Mouse (Mus musculus): ENCODE measurements at regions not wholly inside any gene's neighbourhood (a gene's known extent, or its start where the extent isn't known, plus 50 kb on each side); places are given as distances from the start of the nearest gene placed in this dataset.

DNA sequence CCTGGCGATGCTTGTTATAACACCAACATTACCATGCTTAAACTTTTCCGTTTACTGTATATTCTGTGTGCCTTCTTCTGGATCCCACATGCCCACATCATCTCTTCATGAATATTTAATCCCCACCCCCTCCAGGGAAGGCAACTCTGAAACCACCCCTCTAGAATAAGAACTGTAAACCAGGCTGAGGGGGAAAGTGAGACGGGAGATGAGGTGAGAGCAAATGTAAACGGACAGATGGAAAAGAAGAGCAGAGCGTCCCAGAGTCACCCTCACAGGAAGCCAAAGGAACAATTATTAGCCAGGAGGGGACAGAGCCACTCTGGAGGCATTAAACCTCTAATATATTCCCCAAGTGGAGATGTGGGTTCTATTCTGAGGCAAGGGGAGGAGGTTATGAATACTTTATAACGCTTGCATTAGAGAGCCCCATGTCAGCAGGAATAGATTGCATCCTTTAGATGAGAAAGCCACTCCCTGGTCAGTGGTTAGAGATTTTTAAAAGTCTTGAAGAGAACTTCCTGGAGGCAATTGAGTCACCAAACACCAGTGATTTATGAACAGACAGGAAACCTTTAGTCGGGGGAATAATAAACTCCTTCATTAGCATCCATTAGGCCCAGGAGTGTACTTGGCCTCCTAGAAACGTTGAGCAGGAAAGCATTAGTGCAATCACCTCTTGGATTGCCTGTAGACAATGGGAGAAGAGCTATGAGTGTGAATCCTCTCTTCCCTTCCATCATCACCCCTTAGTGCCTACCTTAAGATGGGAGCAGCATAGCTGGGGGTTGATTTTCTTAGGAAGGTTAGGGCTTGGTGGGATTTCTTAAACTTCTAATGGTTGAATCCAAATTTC lies 220.1 kb downstream of the Elavl2 start:
- DNase-seq (ENCODE audit: low spot score), result no peak
- H3K9me3 ChIP-seq, result no peaks in the 10 kb centered on the region
- H3K4me1 ChIP-seq, result no peaks in the 10 kb centered on the region
- no peaks in the 10 kb centered on the region for H3K27me3 ChIP-seq (replicated peaks; ENCODE audit: low read depth, poor library complexity, severe bottlenecking)
- WGBS, result 76% methylated on average over 8 of the region's 8 CpGs
- no peak overlapping the region for H3K4me3 ChIP-seq
- no peak overlapping the region for H3K27ac ChIP-seq (replicated peaks)
- H3K36me3 ChIP-seq (replicated peaks), result no peaks in the 10 kb centered on the region

GRCm38 (mm10) chr4:91164280-91165121 lies 236.1 kb downstream of the Elavl2 start:
- Histone ChIP-seq H3K9me3 (no peaks in the 10 kb centered on the region), H3K36me3 (replicated peaks) (no peaks in the 10 kb centered on the region), H3K27me3 (replicated peaks; ENCODE audit: low read depth, poor library complexity, severe bottlenecking) (no peaks in the 10 kb centered on the region), H3K27ac (replicated peaks) (no peak overlapping the region), H3K4me1 (no peaks in the 10 kb centered on the region), H3K4me3 (no peak overlapping the region)
- WGBS, result 77% methylated on average over 11 of the region's 11 CpGs
- DNase-seq (ENCODE audit: low spot score), result no peak

GRCm38 (mm10) chr4:91157047-91157446 lies 243.5 kb downstream of the Elavl2 start:
- no peaks in the 10 kb centered on the region for H3K4me1 ChIP-seq
- no peak overlapping the region for H3K4me3 ChIP-seq
- no peak for DNase-seq (ENCODE audit: low spot score)
- no peaks in the 10 kb centered on the region for H3K36me3 ChIP-seq (replicated peaks)
- 74% methylated on average over 7 of the region's 7 CpGs for WGBS
- peak overlapping the region; percentile 30; the same call in 1 of the 2 replicates for H3K27ac ChIP-seq (replicated peaks)
- no peaks in the 10 kb centered on the region for H3K9me3 ChIP-seq
- no peaks in the 10 kb centered on the region for H3K27me3 ChIP-seq (replicated peaks; ENCODE audit: low read depth, poor library complexity, severe bottlenecking)

DNA sequence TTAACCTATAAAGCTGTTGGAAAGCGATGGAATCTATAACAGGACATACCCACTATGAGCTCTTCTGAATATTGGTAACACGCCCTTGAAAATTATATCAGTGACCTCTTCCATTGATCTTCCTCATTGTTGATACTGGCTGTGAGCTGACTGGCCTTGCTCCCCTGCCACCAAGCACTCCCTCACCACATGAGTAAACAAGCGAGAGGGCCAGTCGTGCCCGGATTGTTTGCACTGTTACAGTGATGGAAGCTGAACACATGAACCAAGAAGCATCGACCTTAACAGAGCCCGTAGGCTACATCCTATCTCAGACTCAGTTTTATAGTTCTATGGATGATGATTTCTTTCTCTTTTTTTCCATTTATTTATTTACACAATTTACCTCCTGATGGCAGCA lies 255.9 kb downstream of the Elavl2 start:
- Histone ChIP-seq H3K36me3 (replicated peaks) (no peaks in the 10 kb centered on the region), H3K4me3 (no peak overlapping the region), H3K27ac (replicated peaks) (no peak overlapping the region), H3K4me1 (no peaks in the 10 kb centered on the region), H3K27me3 (replicated peaks; ENCODE audit: low read depth, poor library complexity, severe bottlenecking) (no peaks in the 10 kb centered on the region), H3K9me3 (no peaks in the 10 kb centered on the region)
- WGBS, result 78% methylated on average over 7 of the region's 7 CpGs
- no peak for DNase-seq (ENCODE audit: low spot score)

- Histone ChIP-seq H3K27ac (replicated peaks) (no peak overlapping the region), H3K27me3 (replicated peaks; ENCODE audit: low read depth, poor library complexity, severe bottlenecking) (no peaks in the 10 kb centered on the region), H3K4me1 (no peaks in the 10 kb centered on the region), H3K36me3 (replicated peaks) (no peaks in the 10 kb centered on the region), H3K4me3 (no peak overlapping the region), H3K9me3 (no peaks in the 10 kb centered on the region)
- no peak for DNase-seq (ENCODE audit: low spot score)
- WGBS, result 83% methylated on average over 5 of the region's 5 CpGs
These were observed 256.7 kb downstream of the Elavl2 start for GRCm38 (mm10) chr4:91143906-91144305.

DNA sequence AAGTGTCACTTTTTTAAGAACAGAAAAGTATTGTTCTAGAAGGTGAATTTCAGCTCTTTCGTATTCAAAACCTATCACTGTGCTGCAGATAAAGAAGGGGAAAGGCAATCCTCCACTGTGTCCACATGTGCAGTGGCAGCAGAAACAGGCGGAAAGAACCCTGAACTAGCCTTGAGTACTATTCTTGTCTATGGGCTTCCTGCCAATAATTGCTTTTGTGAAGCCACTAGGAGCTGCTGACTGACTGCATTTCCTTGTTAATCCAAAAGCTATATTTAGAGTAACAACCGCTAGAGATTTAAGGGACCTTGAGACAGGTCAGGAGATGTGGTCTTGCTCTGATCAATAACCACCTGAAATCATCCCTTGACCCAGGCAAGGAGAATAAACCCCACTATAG lies 265.3 kb downstream of the Elavl2 start:
- Histone ChIP-seq H3K4me1 (no peaks in the 10 kb centered on the region), H3K27ac (replicated peaks) (no peak overlapping the region), H3K27me3 (replicated peaks; ENCODE audit: low read depth, poor library complexity, severe bottlenecking) (no peaks in the 10 kb centered on the region), H3K36me3 (replicated peaks) (no peaks in the 10 kb centered on the region), H3K9me3 (no peaks in the 10 kb centered on the region), H3K4me3 (no peak overlapping the region)
- DNase-seq (ENCODE audit: low spot score), result no peak
- 90% methylated on average over 3 of the region's 3 CpGs for WGBS

GRCm38 (mm10) chr4:91132266-91132665 lies 268.3 kb downstream of the Elavl2 start:
- Histone ChIP-seq H3K36me3 (replicated peaks) (no peaks in the 10 kb centered on the region), H3K4me3 (no peak overlapping the region), H3K27me3 (replicated peaks; ENCODE audit: low read depth, poor library complexity, severe bottlenecking) (no peaks in the 10 kb centered on the region), H3K9me3 (no peaks in the 10 kb centered on the region), H3K27ac (replicated peaks) (no peak overlapping the region), H3K4me1 (no peaks in the 10 kb centered on the region)
- no peak for DNase-seq (ENCODE audit: low spot score)
- 91% methylated on average over 7 of the region's 7 CpGs for WGBS

GRCm38 (mm10) chr4:91120277-91120676 lies 280.3 kb downstream of the Elavl2 start:
- Histone ChIP-seq H3K4me1 (no peaks in the 10 kb centered on the region), H3K27ac (replicated peaks) (no peak overlapping the region), H3K4me3 (no peak overlapping the region), H3K27me3 (replicated peaks; ENCODE audit: low read depth, poor library complexity, severe bottlenecking) (no peaks in the 10 kb centered on the region), H3K9me3 (no peaks in the 10 kb centered on the region), H3K36me3 (replicated peaks) (no peaks in the 10 kb centered on the region)
- DNase-seq (ENCODE audit: low spot score), result no peak
- WGBS, result 75% methylated on average over 4 of the region's 4 CpGs

GRCm38 (mm10) chr4:91116807-91117609 lies 283.6 kb downstream of the Elavl2 start:
- H3K9me3 ChIP-seq, result no peaks in the 10 kb centered on the region
- no peaks in the 10 kb centered on the region for H3K36me3 ChIP-seq (replicated peaks)
- no peak overlapping the region for H3K4me3 ChIP-seq
- no peak overlapping the region for H3K27ac ChIP-seq (replicated peaks)
- DNase-seq (ENCODE audit: low spot score), result no peak
- H3K27me3 ChIP-seq (replicated peaks; ENCODE audit: low read depth, poor library complexity, severe bottlenecking), result no peaks in the 10 kb centered on the region
- WGBS, result 82% methylated on average over 5 of the region's 5 CpGs
- no peaks in the 10 kb centered on the region for H3K4me1 ChIP-seq

GRCm38 (mm10) chr4:91111684-91112681 lies 288.6 kb downstream of the Elavl2 start:
- no peaks in the 10 kb centered on the region for H3K4me1 ChIP-seq
- H3K4me3 ChIP-seq, result no peak overlapping the region
- H3K27ac ChIP-seq (replicated peaks), result no peak overlapping the region
- 90% methylated on average over 11 of the region's 11 CpGs for WGBS
- H3K27me3 ChIP-seq (replicated peaks; ENCODE audit: low read depth, poor library complexity, severe bottlenecking), result no peaks in the 10 kb centered on the region
- DNase-seq (ENCODE audit: low spot score), result no peak
- H3K36me3 ChIP-seq (replicated peaks), result no peaks in the 10 kb centered on the region
- no peaks in the 10 kb centered on the region for H3K9me3 ChIP-seq

- DNase-seq (ENCODE audit: low spot score), result no peak
- Histone ChIP-seq H3K4me1 (no peaks in the 10 kb centered on the region), H3K9me3 (no peaks in the 10 kb centered on the region), H3K36me3 (replicated peaks) (no peaks in the 10 kb centered on the region), H3K4me3 (no peak overlapping the region), H3K27ac (replicated peaks) (no peak overlapping the region), H3K27me3 (replicated peaks; ENCODE audit: low read depth, poor library complexity, severe bottlenecking) (no peaks in the 10 kb centered on the region)
These were observed 304.5 kb downstream of the Elavl2 start for GRCm38 (mm10) chr4:91096086-91096485.

Measured in embryonic facial prominence, embryonic 10.5 days (tissue).